Mouse (Mus musculus) liver, adult (tissue): ENCODE measurements around the gene Vps4a.

Experiments used
- GATA4 ChIP-seq: IDR thresholded peaks from 2 replicates; pipeline ENCODE4 v1.6.1; 2014; ENCODE audit warnings: mild to moderate bottlenecking, low read length; ENCODE audit not compliant: insufficient replicate concordance

Vps4a gene

GRCm38 (mm10) chr8:107036626-107037025, 5.6 kb downstream of the Vps4a start:
- no peak for TF ChIP-seq GATA4

DNA sequence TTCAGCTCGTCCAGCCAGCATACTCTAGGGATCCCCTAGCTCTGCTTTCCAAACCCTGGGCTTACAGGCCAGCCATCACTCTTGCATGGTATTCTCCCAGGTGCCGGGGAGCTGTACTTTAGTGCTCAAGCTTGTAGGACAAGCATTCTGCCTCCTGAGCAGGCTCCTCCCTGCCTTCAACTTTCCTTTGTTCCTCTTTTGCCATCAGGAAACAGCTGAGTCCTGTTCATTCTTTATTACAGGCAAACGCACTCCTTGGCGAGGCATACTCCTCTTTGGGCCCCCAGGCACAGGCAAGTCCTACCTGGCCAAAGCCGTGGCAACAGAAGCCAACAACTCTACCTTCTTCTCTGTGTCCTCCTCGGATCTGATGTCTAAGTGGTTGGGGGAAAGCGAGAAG, 9.6 kb downstream of the Vps4a start:
- TF ChIP-seq GATA4 = no peak

DNA sequence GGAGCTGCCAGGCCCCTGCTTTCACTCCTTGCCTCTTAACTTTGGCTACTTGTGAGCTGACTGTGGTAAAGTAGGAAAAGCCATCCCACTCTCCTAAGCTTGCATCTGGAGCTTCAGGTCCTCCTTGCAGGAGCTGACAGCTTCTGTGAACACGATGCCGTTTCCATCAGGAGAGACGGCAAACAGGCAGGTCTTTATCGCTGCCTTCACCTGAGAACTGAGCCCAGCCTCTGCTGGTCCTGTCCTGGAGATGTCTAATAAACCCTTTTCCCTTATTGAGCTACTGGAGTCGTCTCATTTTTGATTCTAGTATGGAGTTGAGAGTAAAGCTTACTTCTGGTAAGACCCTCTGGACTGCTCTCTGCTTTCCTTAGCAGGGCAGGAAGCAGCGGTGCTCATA, 14.5 kb downstream of the Vps4a start:
- TF ChIP-seq GATA4 = no peak

DNA sequence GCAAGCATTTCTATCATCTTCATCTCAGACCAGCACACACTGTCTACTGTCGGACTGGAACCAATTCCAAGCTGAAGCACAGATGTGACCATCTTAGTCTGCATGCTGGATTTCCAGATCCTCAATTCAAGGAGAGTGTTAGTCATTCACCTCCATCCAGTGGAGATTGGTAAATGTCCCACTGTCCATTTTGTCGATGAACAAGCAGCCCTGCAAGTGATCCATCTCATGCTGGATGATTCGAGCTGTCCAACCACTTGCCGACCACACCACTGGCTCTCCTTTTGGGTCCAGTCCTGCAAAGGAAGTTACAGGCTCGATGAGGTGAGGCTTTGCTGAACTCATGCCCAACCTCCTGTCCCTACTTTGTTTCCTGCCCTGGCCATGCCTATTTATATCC, 16.0 kb downstream of the Vps4a start:
- no peak for TF ChIP-seq GATA4

GRCm38 (mm10) chr8:107048061-107048941, 17.3 kb downstream of the Vps4a start, which contains the start of gene Pdf:
TSS of gene Pdf (minus strand) at chr8:107048614.
- TF ChIP-seq GATA4 = no peak; the same call in 1 of the 2 replicates

GRCm38 (mm10) chr8:107049480-107049879, 18.5 kb downstream of the Vps4a start:
- no peak for TF ChIP-seq GATA4

DNA sequence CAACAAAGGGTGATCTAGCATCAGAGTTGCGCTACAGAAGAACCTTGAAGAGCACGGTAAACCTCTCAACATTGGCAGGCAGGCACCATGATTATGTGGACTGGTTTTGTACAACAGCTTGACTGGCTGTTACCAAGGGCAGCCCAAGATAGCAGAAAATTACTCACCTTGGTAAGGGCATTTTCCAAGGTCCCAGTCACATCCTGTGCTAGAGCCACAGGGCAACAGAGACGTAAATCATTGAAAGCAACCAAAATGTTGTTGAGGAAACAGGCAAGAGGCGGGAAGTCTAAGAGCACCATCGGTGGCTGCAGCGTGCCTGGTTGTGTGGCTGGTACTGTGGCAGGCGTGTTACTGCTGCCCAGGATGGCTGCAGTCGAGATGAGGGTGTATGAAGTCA, 21.0 kb downstream of the Vps4a start:
- TF ChIP-seq GATA4 = no peak

GRCm38 (mm10) chr8:107056076-107056972, 25.3 kb downstream of the Vps4a start, which contains the start of the genes Cog8 and Nip7:
TSS of gene Cog8 (minus strand) at chr8:107056689.
TSS of gene Nip7 (plus strand) at chr8:107056877.
- peak; percentile 68; the same call in 1 of the 2 replicates for TF ChIP-seq GATA4

GRCm38 (mm10) chr8:107056973-107057369, 25.9 kb downstream of the Vps4a start:
- no peak for TF ChIP-seq GATA4

DNA sequence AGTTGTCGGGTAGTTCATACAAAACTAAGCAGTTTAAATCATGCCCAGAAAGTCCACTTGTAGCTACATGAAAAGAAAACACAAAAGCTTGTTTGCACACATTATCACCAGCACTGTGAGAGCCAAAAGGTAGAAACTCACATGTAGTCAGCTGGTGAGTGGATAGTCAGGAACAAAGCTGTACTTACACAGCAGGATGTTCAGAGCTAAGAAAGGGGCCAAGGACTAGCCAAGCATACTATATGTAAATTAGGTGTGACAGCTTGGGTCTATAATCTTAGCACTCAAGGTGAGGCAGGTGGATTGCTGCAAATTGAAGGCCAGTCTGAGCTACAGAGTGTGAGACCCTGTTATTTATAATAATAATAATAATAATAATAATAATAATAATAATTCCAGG, 31.6 kb downstream of the Vps4a start:
- no peak for TF ChIP-seq GATA4

DNA sequence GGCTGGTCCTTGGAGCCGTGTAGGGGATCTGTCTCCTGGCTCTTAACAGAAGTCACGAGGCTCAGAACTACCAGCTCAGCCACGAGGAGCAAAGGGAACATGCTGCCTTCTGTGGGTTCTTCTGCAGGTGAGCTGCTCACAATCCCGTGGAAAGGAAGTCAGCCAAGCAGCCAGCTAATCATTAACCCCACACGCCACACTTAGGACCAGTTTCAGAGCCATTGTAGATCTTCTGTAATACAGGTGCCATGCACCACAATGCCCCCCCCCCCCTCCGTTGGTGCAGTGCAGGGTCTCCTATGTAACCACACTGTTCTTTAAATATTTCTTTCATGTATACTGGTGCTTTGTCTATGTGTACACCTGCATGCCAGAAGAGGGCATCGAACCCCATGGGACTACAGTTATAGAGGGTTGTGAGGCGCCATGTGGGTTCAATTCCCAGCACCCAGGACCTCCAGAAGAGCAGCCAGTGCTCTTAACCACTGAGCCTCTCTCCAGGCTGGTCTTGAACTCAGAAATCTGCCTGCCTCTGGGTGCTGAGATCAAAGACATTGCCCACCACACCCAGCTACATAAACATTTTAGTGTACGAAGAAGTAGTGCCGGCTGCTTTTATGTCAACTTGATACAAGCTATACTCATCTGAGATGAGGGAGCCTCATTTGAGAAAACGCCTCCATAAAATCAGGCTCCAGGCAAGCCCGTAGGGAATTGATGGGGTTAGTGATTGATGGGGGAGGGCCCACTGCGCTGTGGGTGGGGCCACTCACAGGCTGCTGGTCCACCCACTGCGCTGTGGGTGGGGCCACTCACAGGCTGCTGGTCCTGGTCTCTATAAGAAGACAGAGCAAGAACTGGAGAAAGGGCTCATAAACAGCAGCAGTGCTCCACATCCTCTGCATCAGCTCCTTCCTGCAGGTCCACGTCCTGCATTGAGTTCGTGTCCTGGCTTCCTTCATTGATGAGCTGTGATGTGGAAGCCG, 34.8 kb downstream of the Vps4a start, which contains the start of gene Tmed6:
Tmed6 (minus strand) TSS at position 134 of the 986 bp plus-strand sequence.
- no peak for TF ChIP-seq GATA4

- TF ChIP-seq GATA4 = no peak
These were observed 42.7 kb downstream of the Vps4a start for GRCm38 (mm10) chr8:107073706-107074105.

GRCm38 (mm10) chr8:107074128-107074527, 43.1 kb downstream of the Vps4a start:
- no peak for TF ChIP-seq GATA4

GRCm38 (mm10) chr8:107076239-107076888, 45.3 kb downstream of the Vps4a start:
- TF ChIP-seq GATA4 = no peak
